Mouse (Mus musculus) neural tube, embryonic 12.5 days (tissue): ENCODE measurements around the gene Gbgt1. TPM values are rescaled to one million over a fixed set of nuclear protein-coding genes. Genes with fewer than 3 reads are reported as not detected.

Source experiments
- ATAC-seq: fragments of 200-750 bp; cut with Nextera tagmentation; 2 replicates; pipeline ENCODE4 v1.8.0; 2017; ENCODE audit warnings: low read depth, mild to moderate bottlenecking, moderate TSS enrichment, moderate library complexity; ENCODE audit not compliant: low FRiP score
- H3K27ac ChIP-seq: fragments of 300-500 bp; sonication (generic); 2 replicates; pipeline ENCODE4 v1.5.1; 2016
- H3K27me3 ChIP-seq: fragments of 300-500 bp; sonication (generic); replicated peaks from 2 replicates; pipeline ENCODE4 v1.6.1; 2016; ENCODE audit warnings: mild to moderate bottlenecking
- H3K36me3 ChIP-seq: fragments of 300-500 bp; sonication (generic); 2 replicates; pipeline ENCODE4 v1.6.1; 2016; ENCODE audit warnings: mild to moderate bottlenecking
- H3K4me1 ChIP-seq: fragments of 300-500 bp; sonication (generic); 2 replicates; pipeline ENCODE4 v1.6.1; 2016
- H3K4me2 ChIP-seq: fragments of 300-500 bp; sonication (generic); replicated peaks from 2 replicates; pipeline ENCODE4 v1.6.1; 2016; ENCODE audit warnings: mild to moderate bottlenecking
- H3K4me3 ChIP-seq: fragments of 300-500 bp; sonication (generic); 2 replicates; pipeline ENCODE4 v1.5.1; 2016
- H3K9ac ChIP-seq: fragments of 300-500 bp; sonication (generic); 2 replicates; pipeline ENCODE4 v1.6.1; 2016; ENCODE audit warnings: mild to moderate bottlenecking
- H3K9me3 ChIP-seq: fragments of 300-500 bp; sonication (generic); 2 replicates; pipeline ENCODE4 v1.6.1; 2016; ENCODE audit warnings: mild to moderate bottlenecking
- WGBS: fragments of 180-500 bp; shearing (Covaris S2); methylation state at CpG from one replicate; pipeline ENCODE4 v1.1.7; 2016; 5-methylcytosine and 5-hydroxymethylcytosine counted together
- polyA plus RNA-seq: library from polyadenylated mRNA; unstranded; fragments of >200 nt; fragmentation: Nextera tagmentation; extraction: Ambion mirVana; gene quantifications from 2 replicates; pipeline ENCODE4 v1.2.1, GENCODE M21; 2016

Gbgt1 gene
- polyA plus RNA-seq, 1 experiment from 2014 or later: 0.81 TPM

GRCm38 (mm10) chr2:28546560-28546959, 49.9 kb downstream of the Gbgt1 start:
- H3K27ac ChIP-seq: no peak overlapping the region
- H3K4me1 ChIP-seq: no peaks in the 10 kb centered on the region
- no peaks in the 10 kb centered on the region for H3K27me3 ChIP-seq
- peaks cover 92% of the 10 kb centered on the region for H3K36me3 ChIP-seq
- ATAC-seq: no peak
- H3K4me3 ChIP-seq: no peak overlapping the region
- WGBS: 81% methylated on average over 6 of the region's 6 CpGs
- no peak overlapping the region for H3K4me2 ChIP-seq
- no peak overlapping the region for H3K9ac ChIP-seq
- H3K9me3 ChIP-seq: no peaks in the 10 kb centered on the region

DNA sequence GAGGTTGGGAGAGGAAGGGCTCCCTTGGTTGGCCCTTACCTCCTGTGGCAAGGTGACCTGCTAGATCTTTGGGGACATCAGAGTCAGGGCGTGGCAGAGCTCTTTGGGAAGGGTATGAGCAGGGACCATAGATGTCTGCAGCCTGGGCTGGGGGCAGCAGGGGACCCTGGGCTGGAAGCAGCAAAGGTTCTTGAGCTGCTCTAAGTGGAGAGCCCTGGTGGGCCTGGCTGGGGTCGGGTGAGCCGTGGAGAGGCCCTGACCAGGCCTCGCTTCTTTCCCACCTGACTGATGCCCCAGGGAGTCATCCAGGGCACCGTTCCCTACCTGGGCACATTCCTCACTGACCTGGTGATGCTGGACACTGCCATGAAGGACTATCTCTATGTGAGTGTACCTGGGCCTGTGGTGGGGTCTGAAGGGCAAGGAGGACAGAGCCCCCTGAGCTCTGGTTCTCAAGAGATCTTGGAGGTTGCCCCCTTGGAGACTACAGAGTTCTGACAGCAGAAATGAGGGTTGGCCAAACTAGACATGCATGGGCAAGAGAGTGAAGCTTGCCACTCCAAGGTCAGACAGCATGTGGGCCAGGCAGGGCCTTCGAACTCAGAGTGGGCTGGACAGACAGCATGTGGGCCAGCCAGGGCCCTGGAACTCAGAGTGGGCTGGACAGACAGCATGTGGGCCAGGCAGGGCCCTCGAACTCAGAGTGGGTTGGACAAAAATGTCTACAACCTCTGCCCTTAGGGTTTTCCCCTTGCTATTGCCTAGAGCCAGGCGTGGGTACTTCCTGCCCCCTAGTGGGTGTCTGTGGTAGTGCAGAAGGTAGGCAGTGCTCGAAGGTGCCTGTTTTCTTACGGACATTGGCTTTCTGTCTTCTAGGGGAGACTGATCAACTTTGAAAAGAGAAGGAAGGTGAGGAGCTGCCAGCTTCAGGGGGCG, 50.8 kb downstream of the Gbgt1 start:
- H3K4me1 ChIP-seq: no peaks in the 10 kb centered on the region
- no peak overlapping the region for H3K4me3 ChIP-seq
- no peaks in the 10 kb centered on the region for H3K9me3 ChIP-seq
- peak; percentile 32; the same call in 1 of the 2 replicates for ATAC-seq
- 55% methylated on average over 11 of the region's 11 CpGs for WGBS
- H3K27ac ChIP-seq: no peak overlapping the region
- H3K36me3 ChIP-seq: peaks cover 95% of the 10 kb centered on the region
- no peaks in the 10 kb centered on the region for H3K27me3 ChIP-seq
- peak overlapping the region; percentile 8; the same call in 1 of the 2 replicates for H3K9ac ChIP-seq
- no peak overlapping the region for H3K4me2 ChIP-seq

DNA sequence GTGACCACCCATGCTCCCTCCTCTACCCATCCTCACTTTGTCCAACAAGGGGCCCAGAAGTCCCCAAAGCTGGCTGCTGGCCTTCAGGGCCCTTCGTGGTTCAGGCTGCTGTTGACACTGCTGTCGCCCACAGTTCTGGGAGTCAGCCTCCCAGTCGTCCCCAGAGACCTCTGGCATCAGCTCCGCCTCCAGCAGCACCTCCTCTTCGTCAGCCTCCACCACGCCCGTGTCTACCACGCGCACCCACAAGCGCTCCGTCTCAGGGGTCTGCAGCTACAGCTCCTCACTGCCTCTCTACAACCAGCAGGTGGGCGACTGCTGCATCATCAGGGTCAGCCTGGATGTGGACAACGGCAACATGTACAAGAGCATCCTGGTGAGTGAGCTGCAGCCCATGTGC, 52.5 kb downstream of the Gbgt1 start:
- no peak overlapping the region for H3K27ac ChIP-seq
- ATAC-seq: no peak
- H3K36me3 ChIP-seq: peaks cover 95% of the 10 kb centered on the region
- H3K9ac ChIP-seq: no peak overlapping the region
- H3K4me2 ChIP-seq: no peak overlapping the region
- H3K4me3 ChIP-seq: no peak overlapping the region
- WGBS: 87% methylated on average over 13 of the region's 13 CpGs
- no peaks in the 10 kb centered on the region for H3K9me3 ChIP-seq
- H3K27me3 ChIP-seq: no peaks in the 10 kb centered on the region
- no peaks in the 10 kb centered on the region for H3K4me1 ChIP-seq

- H3K36me3 ChIP-seq: peaks cover 77% of the 10 kb centered on the region
- no peaks in the 10 kb centered on the region for H3K27me3 ChIP-seq
- H3K4me1 ChIP-seq: no peaks in the 10 kb centered on the region
- H3K9me3 ChIP-seq: no peaks in the 10 kb centered on the region
- no peak for ATAC-seq
- no peak overlapping the region for H3K4me3 ChIP-seq
- H3K9ac ChIP-seq: no peak overlapping the region
- WGBS: 93% methylated on average over 5 of the region's 5 CpGs
- no peak overlapping the region for H3K4me2 ChIP-seq
- H3K27ac ChIP-seq: no peak overlapping the region
Observed at GRCm38 (mm10) chr2:28552301-28552700, 55.6 kb downstream of the Gbgt1 start.

Other genes with a start within 250 kb of the Gbgt1 start
- 7.9 and 8.7 TPM in 2 replicates for gene Ppp1r26, start 50.1 kb upstream of the Gbgt1 start, polyA plus RNA-seq
- 0.68 and 1.5 TPM in 2 replicates for gene 1700007K13Rik, start 30.6 kb upstream of the Gbgt1 start, polyA plus RNA-seq
- gene Mrps2, start 28.8 kb upstream of the Gbgt1 start, polyA plus RNA-seq: 54.3 and 56.2 TPM in 2 replicates
- gene Gm10134, start 9.2 kb downstream of the Gbgt1 start, polyA plus RNA-seq: 2.4 and 3.5 TPM in 2 replicates
- 99.6 and 111 TPM in 2 replicates for gene Ralgds, start 16.2 kb downstream of the Gbgt1 start, polyA plus RNA-seq
- not detected in 2 replicates for gene Cel, start 66.5 kb downstream of the Gbgt1 start, polyA plus RNA-seq
- 46.7 and 51.1 TPM in 2 replicates for gene Gtf3c5, start 86.9 kb downstream of the Gbgt1 start, polyA plus RNA-seq
- gene Gfi1b, start 125.1 kb downstream of the Gbgt1 start, polyA plus RNA-seq: 0.98 and 1.1 TPM in 2 replicates
- 31.8 and 34.6 TPM in 2 replicates for gene Tsc1, start 144.3 kb downstream of the Gbgt1 start, polyA plus RNA-seq
- gene Spaca9, start 202.8 kb downstream of the Gbgt1 start, polyA plus RNA-seq: 1.1 and 1.2 TPM in 2 replicates
- gene Ak8, start 203.3 kb downstream of the Gbgt1 start, polyA plus RNA-seq: 0.59 and 0.96 TPM in 2 replicates